Mouse (Mus musculus): ENCODE results near the gene Ivl. TPM values are rescaled to one million over a fixed set of nuclear protein-coding genes. Genes with fewer than 3 reads are reported as not detected.

Ivl gene
- not detected in 2 replicates for polyA plus RNA-seq (2012; rRNA removed)

GRCm38 (mm10) chr3:92573449-92574041, at the start of gene Ivl:
Gene Ivl (minus strand): TSS chr3:92573735.
- DNase-seq: no peak
- Histone ChIP-seq H3K4me3 (replicated peaks; ENCODE audit: insufficient read depth, low read depth, low read length) (no peak within 1 kb of the TSS), H3K4me1 (ENCODE audit: control insufficient read depth, insufficient read depth, low read length) (no peaks in the 10 kb centered on the region), H3K27ac (ENCODE audit: insufficient read depth, low read length) (no peak within 1 kb of the TSS), H3K27me3 (ENCODE audit: control insufficient read depth, insufficient read depth, low read length) (no peaks in the 10 kb centered on the region)
- 76% methylated on average over 1 of the region's 1 CpGs for WGBS
- TF ChIP-seq CTCF (IDR thresholded peaks at IDR 0.05; ENCODE audit: borderline replicate concordance, insufficient read depth, low read depth, low read length) (no peak), POLR2A (IDR thresholded peaks at IDR 0.05; ENCODE audit: borderline replicate concordance, insufficient read depth, low read length) (no peak)

GRCm38 (mm10) chr3:92621560-92621959, 48.0 kb upstream of the Ivl start, which contains the start of gene Lce6a:
Gene Lce6a (minus strand): TSS chr3:92621660.
- H3K27me3 ChIP-seq (ENCODE audit: control insufficient read depth, insufficient read depth, low read length): no peaks in the 10 kb centered on the region
- TF ChIP-seq CTCF (IDR thresholded peaks at IDR 0.05; ENCODE audit: borderline replicate concordance, insufficient read depth, low read depth, low read length): no peak
- TF ChIP-seq POLR2A (IDR thresholded peaks at IDR 0.05; ENCODE audit: borderline replicate concordance, insufficient read depth, low read length): no peak
- H3K4me1 ChIP-seq (ENCODE audit: control insufficient read depth, insufficient read depth, low read length): no peaks in the 10 kb centered on the region
- H3K4me3 ChIP-seq (replicated peaks; ENCODE audit: insufficient read depth, low read depth, low read length): no peak within 1 kb of the TSS
- 83% methylated on average over 2 of the region's 2 CpGs for WGBS
- no peak for DNase-seq
- no peak within 1 kb of the TSS for H3K27ac ChIP-seq (ENCODE audit: insufficient read depth, low read length)

GRCm38 (mm10) chr3:92609804-92610203, 36.3 kb upstream of the Ivl start:
- H3K4me1 ChIP-seq (ENCODE audit: control insufficient read depth, insufficient read depth, low read length): no peaks in the 10 kb centered on the region
- TF ChIP-seq POLR2A (IDR thresholded peaks at IDR 0.05; ENCODE audit: borderline replicate concordance, insufficient read depth, low read length) (no peak), CTCF (IDR thresholded peaks at IDR 0.05; ENCODE audit: borderline replicate concordance, insufficient read depth, low read depth, low read length) (no peak)
- no peak for DNase-seq
- H3K27ac ChIP-seq (ENCODE audit: insufficient read depth, low read length): no peak overlapping the region
- 83% methylated on average over 1 of the region's 1 CpGs for WGBS
- no peak overlapping the region for H3K4me3 ChIP-seq (replicated peaks; ENCODE audit: insufficient read depth, low read depth, low read length)
- H3K27me3 ChIP-seq (ENCODE audit: control insufficient read depth, insufficient read depth, low read length): no peaks in the 10 kb centered on the region

GRCm38 (mm10) chr3:92607392-92607791, 33.9 kb upstream of the Ivl start, which contains the start of gene 2210017I01Rik:
Gene 2210017I01Rik (minus strand): TSS chr3:92607492.
- TF ChIP-seq CTCF (IDR thresholded peaks at IDR 0.05; ENCODE audit: borderline replicate concordance, insufficient read depth, low read depth, low read length): no peak
- TF ChIP-seq POLR2A (IDR thresholded peaks at IDR 0.05; ENCODE audit: borderline replicate concordance, insufficient read depth, low read length): no peak
- H3K27ac ChIP-seq (ENCODE audit: insufficient read depth, low read length): no peak within 1 kb of the TSS

GRCm38 (mm10) chr3:92602169-92602568, 28.6 kb upstream of the Ivl start:
- no peak overlapping the region for H3K27ac ChIP-seq (ENCODE audit: insufficient read depth, low read length)
- 39% methylated on average over 1 of the region's 1 CpGs for WGBS
- TF ChIP-seq CTCF (IDR thresholded peaks at IDR 0.05; ENCODE audit: borderline replicate concordance, insufficient read depth, low read depth, low read length) (no peak), POLR2A (IDR thresholded peaks at IDR 0.05; ENCODE audit: borderline replicate concordance, insufficient read depth, low read length) (no peak)
- H3K4me1 ChIP-seq (ENCODE audit: control insufficient read depth, insufficient read depth, low read length): no peaks in the 10 kb centered on the region
- no peak overlapping the region for H3K4me3 ChIP-seq (replicated peaks; ENCODE audit: insufficient read depth, low read depth, low read length)
- H3K27me3 ChIP-seq (ENCODE audit: control insufficient read depth, insufficient read depth, low read length): no peaks in the 10 kb centered on the region
- DNase-seq: no peak

More at GRCm38 (mm10) chr3:92607392-92607791, 33.9 kb upstream of the Ivl start, which contains the start of gene 2210017I01Rik:
- H3K4me3 ChIP-seq (replicated peaks; ENCODE audit: insufficient read depth, low read depth, low read length): no peak within 1 kb of the TSS
- H3K4me1 ChIP-seq (ENCODE audit: control insufficient read depth, insufficient read depth, low read length): no peaks in the 10 kb centered on the region
- H3K27me3 ChIP-seq (ENCODE audit: control insufficient read depth, insufficient read depth, low read length): no peaks in the 10 kb centered on the region
- DNase-seq: no peak

GRCm38 (mm10) chr3:92600456-92600855, 26.9 kb upstream of the Ivl start:
- H3K4me1 ChIP-seq (ENCODE audit: control insufficient read depth, insufficient read depth, low read length): no peaks in the 10 kb centered on the region
- TF ChIP-seq CTCF (IDR thresholded peaks at IDR 0.05; ENCODE audit: borderline replicate concordance, insufficient read depth, low read depth, low read length): no peak
- no peak for TF ChIP-seq POLR2A (IDR thresholded peaks at IDR 0.05; ENCODE audit: borderline replicate concordance, insufficient read depth, low read length)
- WGBS: 57% methylated on average over 1 of the region's 1 CpGs
- no peak overlapping the region for H3K4me3 ChIP-seq (replicated peaks; ENCODE audit: insufficient read depth, low read depth, low read length)
- no peaks in the 10 kb centered on the region for H3K27me3 ChIP-seq (ENCODE audit: control insufficient read depth, insufficient read depth, low read length)
- DNase-seq: no peak
- no peak overlapping the region for H3K27ac ChIP-seq (ENCODE audit: insufficient read depth, low read length)

- Histone ChIP-seq H3K4me1 (ENCODE audit: control insufficient read depth, insufficient read depth, low read length) (no peaks in the 10 kb centered on the region), H3K27me3 (ENCODE audit: control insufficient read depth, insufficient read depth, low read length) (no peaks in the 10 kb centered on the region), H3K4me3 (replicated peaks; ENCODE audit: insufficient read depth, low read depth, low read length) (no peak overlapping the region), H3K27ac (ENCODE audit: insufficient read depth, low read length) (no peak overlapping the region)
- DNase-seq: no peak
- TF ChIP-seq POLR2A (IDR thresholded peaks at IDR 0.05; ENCODE audit: borderline replicate concordance, insufficient read depth, low read length) (no peak), CTCF (IDR thresholded peaks at IDR 0.05; ENCODE audit: borderline replicate concordance, insufficient read depth, low read depth, low read length) (no peak)
Measured at GRCm38 (mm10) chr3:92599973-92600372, 26.4 kb upstream of the Ivl start.

- no peak for DNase-seq
- Histone ChIP-seq H3K4me1 (ENCODE audit: control insufficient read depth, insufficient read depth, low read length) (no peaks in the 10 kb centered on the region), H3K27ac (ENCODE audit: insufficient read depth, low read length) (no peak overlapping the region), H3K4me3 (replicated peaks; ENCODE audit: insufficient read depth, low read depth, low read length) (no peak overlapping the region), H3K27me3 (ENCODE audit: control insufficient read depth, insufficient read depth, low read length) (no peaks in the 10 kb centered on the region)
- WGBS: 92% methylated on average over 2 of the region's 2 CpGs
- TF ChIP-seq POLR2A (IDR thresholded peaks at IDR 0.05; ENCODE audit: borderline replicate concordance, insufficient read depth, low read length) (no peak), CTCF (IDR thresholded peaks at IDR 0.05; ENCODE audit: borderline replicate concordance, insufficient read depth, low read depth, low read length) (no peak)
Measured at GRCm38 (mm10) chr3:92598429-92598828, 24.9 kb upstream of the Ivl start.
